ENCODE assay signal across 8 mouse cellular contexts in the genomic region with DNA sequence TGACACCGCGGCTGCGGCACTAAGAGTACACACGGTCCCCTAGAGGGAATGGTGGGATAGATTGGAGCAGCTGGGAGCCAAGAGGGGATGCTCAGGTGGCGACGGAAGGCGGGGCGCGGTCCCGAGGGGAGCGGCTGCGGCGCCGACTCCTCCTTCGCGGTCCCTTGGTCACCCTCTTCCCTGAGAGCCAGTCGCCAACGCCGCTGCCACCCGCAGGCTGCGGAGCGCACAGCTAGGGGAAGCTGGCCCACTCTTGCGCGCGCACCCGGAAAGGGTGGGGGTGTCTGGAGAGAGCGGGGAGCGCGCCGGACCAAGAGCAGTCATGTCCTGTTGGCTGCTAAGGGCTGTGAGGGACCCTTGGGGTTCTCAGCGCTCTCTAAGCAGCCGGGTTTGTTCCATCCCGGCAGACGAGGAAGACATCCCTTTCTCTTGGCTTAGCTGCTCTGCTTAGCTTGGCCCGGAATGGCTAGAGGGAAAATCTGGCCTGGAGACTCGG. TPM values are rescaled to one million over a fixed set of nuclear protein-coding genes. Genes with fewer than 3 reads are reported as not detected.
DNase-seq lines count a peak whose midpoint lies in the region; ATAC-seq lines count a peak whose summit lies in the region.

No protein-coding gene starts in this region.

- peak; percentile 57 for DNase-seq in WW6 (ENCODE audit: low read depth, low spot score)
- DNase-seq in cerebellum, postnatal 25 days: peak; percentile 91 to 92
- peak; percentile 82 to 84 for DNase-seq in frontal cortex, postnatal 36 days (ENCODE audit: low spot score in 2 of 2)
- DNase-seq in layer of hippocampus, postnatal 36 days: peak; percentile 83
- DNase-seq in retina, postnatal 7 days (ENCODE audit: low read depth, low spot score): peak; percentile 63
- no peak for DNase-seq in spleen, postnatal 36 days (ENCODE audit: low spot score in 2 of 2)

- WGBS in hindbrain, embryonic 12.5 days: under 1% methylated on average over 34 of the region's 36 CpGs
- under 1% methylated on average over 34 of the region's 36 CpGs for WGBS in lung, embryonic 16.5 days

- H3K4me1 ChIP-seq in hindbrain, embryonic 12.5 days: peaks cover 17% of the 10 kb centered on the region
- peaks cover 8% of the 10 kb centered on the region for H3K4me1 ChIP-seq in lung, embryonic 16.5 days (replicated peaks; ENCODE audit: control insufficient read depth, insufficient read depth, low read length)

- peak overlapping the region; percentile 89 for H3K27ac ChIP-seq in hindbrain, embryonic 12.5 days
- H3K27ac ChIP-seq in lung, embryonic 16.5 days (ENCODE audit: low read length): peak overlapping the region; percentile 50; the same call in 1 of the 2 replicates

- no peaks in the 10 kb centered on the region for H3K9me3 ChIP-seq in hindbrain, embryonic 12.5 days (replicated peaks)
- no peaks in the 10 kb centered on the region for H3K9me3 ChIP-seq in lung, embryonic 16.5 days (ENCODE audit: control insufficient read depth, low read length)

- H3K9ac ChIP-seq in hindbrain, embryonic 12.5 days: peak overlapping the region; percentile 66
- peak overlapping the region; percentile 67 for H3K9ac ChIP-seq in lung, embryonic 16.5 days (ENCODE audit: low read length)

- ATAC-seq in hindbrain, embryonic 12.5 days (ENCODE audit: low FRiP score): peak; percentile 87
- peak; percentile 93 for ATAC-seq in lung, embryonic 16.5 days (ENCODE audit: low read depth)

- H3K27me3 ChIP-seq in hindbrain, embryonic 12.5 days: peaks cover 24% of the 10 kb centered on the region
- H3K27me3 ChIP-seq in lung, embryonic 16.5 days (ENCODE audit: control insufficient read depth, insufficient read depth, low read depth, low read length): peaks cover 30% of the 10 kb centered on the region

- H3K4me3 ChIP-seq in hindbrain, embryonic 12.5 days: peak overlapping the region; percentile 57
- peak overlapping the region; percentile 70 for H3K4me3 ChIP-seq in lung, embryonic 16.5 days (ENCODE audit: low read length)

- H3K36me3 ChIP-seq in hindbrain, embryonic 12.5 days: no peaks in the 10 kb centered on the region
- H3K36me3 ChIP-seq in lung, embryonic 16.5 days (ENCODE audit: control insufficient read depth, insufficient read depth, low read length): no peaks in the 10 kb centered on the region

- H3K4me2 ChIP-seq in hindbrain, embryonic 12.5 days (replicated peaks): peak overlapping the region; percentile 70
- peak overlapping the region; percentile 94 for H3K4me2 ChIP-seq in lung, embryonic 16.5 days (ENCODE audit: low read depth, low read length)

RNA-seq across cellular contexts. Expression of a gene that starts 0.6 kb away (rescaled TPM):
- 4.6 and 5.6 TPM in 2 replicates for polyA plus RNA-seq in hindbrain, embryonic 12.5 days (2016; fragmentation: Nextera tagmentation; extraction: Ambion mirVana)
- total RNA-seq in layer of hippocampus, postnatal 36 days (2021): 100 to 1,000 TPM; 120 to 127 TPM
- polyA plus RNA-seq in lung, embryonic 16.5 days (2015; fragmentation: Nextera tagmentation; extraction: Ambion mirVana): 0.80 and 1.4 TPM in 2 replicates

Comparison
In these comparisons a context has a peak if more than half of its experiments do, and no peak if none do; other contexts are left out.
1. DNase-seq: peak in WW6 (single experiment), cerebellum, postnatal 25 days (2 of 2), frontal cortex, postnatal 36 days (2 of 2), layer of hippocampus, postnatal 36 days (2 of 2) and retina, postnatal 7 days (single experiment); none in spleen, postnatal 36 days (0 of 2).